Mouse (Mus musculus): ENCODE results near the gene Rbms3.

- no peak for TF ChIP-seq EP300 (IDR thresholded peaks at IDR 0.05; ENCODE audit: insufficient read depth, low read depth, low read length)
- TF ChIP-seq CTCF (IDR thresholded peaks at IDR 0.05) = no peak
These were observed 6.8 kb upstream of the Rbms3 start for GRCm38 (mm10) chr9:117636492-117636891.
